Mouse (Mus musculus) heart, postnatal 0 days (tissue): ENCODE data around the gene Nt5m. TPM values are rescaled to one million over a fixed set of nuclear protein-coding genes. Genes with fewer than 3 reads are reported as not detected.

Experiments used
- ATAC-seq: fragments of 200-750 bp; cut with Nextera tagmentation; 2 replicates; pipeline ENCODE4 v1.8.0; 2017; ENCODE audit warnings: low read depth, moderate number of reproducible peaks, moderate library complexity; ENCODE audit not compliant: insufficient read depth
- DNase-seq: peaks from one replicate; pipeline ENCODE4 v3.0.0-alpha.2; 2016; ENCODE audit warnings: low spot score
- H3K27ac ChIP-seq: fragments of 300-500 bp; sonication (generic); 2 replicates; pipeline ENCODE4 v1.5.1; 2014; ENCODE audit warnings: low read depth, mild to moderate bottlenecking
- H3K27me3 ChIP-seq: fragments of 300-500 bp; sonication (generic); 2 replicates; pipeline ENCODE4 v1.6.1; 2014; ENCODE audit warnings: low read length, mixed read lengths; ENCODE audit not compliant: control insufficient read depth, insufficient read depth
- H3K36me3 ChIP-seq: fragments of 300-500 bp; sonication (generic); replicated peaks from 2 replicates; pipeline ENCODE4 v1.6.1; 2014; ENCODE audit warnings: low read length, mixed read lengths; ENCODE audit not compliant: control insufficient read depth, insufficient read depth
- H3K4me1 ChIP-seq: fragments of 300-500 bp; sonication (generic); 2 replicates; pipeline ENCODE4 v1.6.1; 2014; ENCODE audit warnings: antibody characterized with exemption; ENCODE audit not compliant: control insufficient read depth, insufficient read depth
- H3K4me2 ChIP-seq: fragments of 300-500 bp; sonication (generic); 2 replicates; pipeline ENCODE4 v1.6.1; 2014; ENCODE audit warnings: low read depth, mild to moderate bottlenecking, low read length, moderate library complexity
- H3K4me3 ChIP-seq: fragments of 300-500 bp; sonication (generic); 2 replicates; pipeline ENCODE4 v1.5.1; 2014; ENCODE audit warnings: low read depth, low read length
- H3K9ac ChIP-seq: fragments of 300-500 bp; sonication (generic); replicated peaks from 2 replicates; pipeline ENCODE4 v1.6.1; 2014; ENCODE audit warnings: low read depth, low read length, mixed read lengths
- H3K9me3 ChIP-seq: fragments of 300-500 bp; sonication (generic); replicated peaks from 2 replicates; pipeline ENCODE4 v1.6.1; 2016; ENCODE audit warnings: low read length; ENCODE audit not compliant: control insufficient read depth
- CTCF ChIP-seq: IDR thresholded peaks from 2 replicates; pipeline ENCODE4 v1.5.1; 2016; ENCODE audit warnings: antibody characterized with exemption, control low read depth, low read depth
- EP300 ChIP-seq: IDR thresholded peaks from 2 replicates; pipeline ENCODE4 v1.6.1; 2016; ENCODE audit warnings: antibody characterized with exemption, low read depth
- WGBS: fragments of 180-500 bp; shearing (Covaris S2); extraction: QIAGEN DNeasy Blood & Tissue Kit; methylation state at CpG from one replicate; pipeline ENCODE4 v1.1.7; 2014; 5-methylcytosine and 5-hydroxymethylcytosine counted together
- polyA plus RNA-seq: library from polyadenylated mRNA; unstranded; fragments of >200 nt; fragmentation: Nextera tagmentation; extraction: Ambion mirVana; gene quantifications from 2 replicates; pipeline ENCODE4 v1.2.1, GENCODE M21; 2015
- total RNA-seq: library from RNA; depleted of rRNA; stranded (reverse); fragments of >200 nt; gene quantifications from 2 replicates; pipeline ENCODE4 v1.2.3, GENCODE M21; 2014; ENCODE audit warnings: low replicate concordance

Gene Nt5m
- total and polyA plus RNA-seq, 2 experiments from 2014 or later = 42.3 to 63.1 TPM

- Histone ChIP-seq H3K9ac (peak within 1 kb of the TSS; percentile 86), H3K36me3 (peaks cover 31% of the 10 kb centered on the region), H3K4me2 (peak within 1 kb of the TSS; percentile 81), H3K4me1 (peaks cover 12% of the 10 kb centered on the region), H3K27me3 (no peaks in the 10 kb centered on the region), H3K4me3 (peak within 1 kb of the TSS; percentile 77), H3K27ac (peak within 1 kb of the TSS; percentile 98), H3K9me3 (no peaks in the 10 kb centered on the region)
- TF ChIP-seq EP300 (peak; percentile 88), CTCF (peak; percentile 41)
- WGBS = under 1% methylated on average over 52 of the region's 52 CpGs
- DNase-seq (peak; percentile 94), ATAC-seq (peak; percentile 91)
These were observed 29.4 kb upstream of the Nt5m start, which contains the start of gene Flcn for GRCm38 (mm10) chr11:59809670-59810474. Gene Flcn (minus strand): TSS chr11:59810016.

GRCm38 (mm10) chr11:59810480-59811158 is 28.6 kb upstream of the Nt5m start:
- WGBS = 63% methylated on average over 14 of the region's 14 CpGs
- no peak for DNase-seq
- Histone ChIP-seq H3K36me3 (peaks cover 23% of the 10 kb centered on the region), H3K9me3 (no peaks in the 10 kb centered on the region), H3K4me3 (peak overlapping the region; percentile 77), H3K4me1 (peaks cover 12% of the 10 kb centered on the region), H3K27ac (peak overlapping the region; percentile 98), H3K27me3 (no peaks in the 10 kb centered on the region), H3K4me2 (peak overlapping the region; percentile 81), H3K9ac (peak overlapping the region; percentile 86; the same call in 1 of the 2 replicates)
- ATAC-seq = no peak
- no peak for TF ChIP-seq CTCF
- TF ChIP-seq EP300 = no peak

- Histone ChIP-seq H3K27ac (no peak overlapping the region), H3K4me3 (no peak overlapping the region), H3K9me3 (no peaks in the 10 kb centered on the region), H3K36me3 (peaks cover 22% of the 10 kb centered on the region), H3K9ac (no peak overlapping the region), H3K4me1 (peaks cover 12% of the 10 kb centered on the region), H3K27me3 (no peaks in the 10 kb centered on the region), H3K4me2 (no peak overlapping the region)
- no peak for ATAC-seq
- DNase-seq = no peak
- WGBS = 47% methylated on average over 4 of the region's 4 CpGs
- no peak for TF ChIP-seq CTCF
- TF ChIP-seq EP300 = no peak
These were observed 28.0 kb upstream of the Nt5m start for GRCm38 (mm10) chr11:59811211-59811610.

- WGBS = 61% methylated on average over 3 of the region's 3 CpGs
- TF ChIP-seq EP300 (no peak), CTCF (no peak)
- no peak for ATAC-seq
- peaks cover 10% of the 10 kb centered on the region for H3K4me1 ChIP-seq
- peaks cover 24% of the 10 kb centered on the region for H3K36me3 ChIP-seq
- no peak for DNase-seq
- H3K9me3 ChIP-seq = no peaks in the 10 kb centered on the region
- no peak overlapping the region for H3K27ac ChIP-seq
- H3K27me3 ChIP-seq = no peaks in the 10 kb centered on the region
- H3K4me2 ChIP-seq = no peak overlapping the region
- H3K4me3 ChIP-seq = no peak overlapping the region
- H3K9ac ChIP-seq = no peak overlapping the region
These were observed 26.0 kb upstream of the Nt5m start for GRCm38 (mm10) chr11:59813276-59813675.

GRCm38 (mm10) chr11:59814311-59814710 is 24.9 kb upstream of the Nt5m start:
- Histone ChIP-seq H3K27ac (no peak overlapping the region), H3K9me3 (no peaks in the 10 kb centered on the region), H3K4me3 (no peak overlapping the region), H3K27me3 (no peaks in the 10 kb centered on the region), H3K4me2 (no peak overlapping the region), H3K36me3 (peaks cover 34% of the 10 kb centered on the region), H3K9ac (no peak overlapping the region), H3K4me1 (0 out of 2 replicates have a peak, but pooled peaks cover 6% of the 10 kb centered on the region)
- DNase-seq (no peak), ATAC-seq (no peak)
- no peak for TF ChIP-seq CTCF
- WGBS = 93% methylated on average over 1 of the region's 1 CpGs
